Comparison of ENCODE assay signal across 14 mouse cellular contexts in genomic region chr9:30613715-30614114, GRCm38 (mm10).
DNase-seq lines count a peak whose midpoint lies in the region; ATAC-seq lines count a peak whose summit lies in the region.
"Had no signal": no experiment of that assay in that cellular context is flagged by ENCODE, and none has a peak within 500 bp of the region (broad histone marks: within the 10 kb centered on the region; RNA-seq: fewer than 3 reads in every experiment).

No protein-coding gene starts in this region.

- WGBS in heart, embryonic 12.5 days, result 61% methylated on average over 6 of the region's 6 CpGs
- WGBS in lung, embryonic 16.5 days, result 48% methylated on average over 6 of the region's 6 CpGs
- 57% methylated on average over 6 of the region's 6 CpGs for WGBS in heart, embryonic 16.5 days

- H3K4me1 ChIP-seq in heart, embryonic 12.5 days (replicated peaks), result peaks cover 4% of the 10 kb centered on the region; the same call in 1 of the 2 replicates
- H3K4me1 ChIP-seq in lung, embryonic 16.5 days (replicated peaks; ENCODE audit: control insufficient read depth, insufficient read depth, low read length), result peaks cover 5% of the 10 kb centered on the region
- H3K4me1 ChIP-seq in heart, embryonic 16.5 days (ENCODE audit: control insufficient read depth, insufficient read depth, low read length), result no peaks in the 10 kb centered on the region
- H3K4me1 ChIP-seq: liver, embryonic 13.5 days had no signal

- no peak overlapping the region for H3K27ac ChIP-seq in heart, embryonic 12.5 days (ENCODE audit: poor library complexity, severe bottlenecking)
- peak overlapping the region; percentile 33; the same call in 1 of the 2 replicates for H3K27ac ChIP-seq in lung, embryonic 16.5 days (ENCODE audit: low read length)
- H3K27ac ChIP-seq in heart, embryonic 16.5 days (ENCODE audit: low read length), result no peak overlapping the region
- H3K27ac ChIP-seq: hindbrain, embryonic 13.5 days; left cerebral cortex, adult 2 months; liver, embryonic 13.5 days; stomach, embryonic 15.5 days had no signal

- DNase-seq in heart, adult 18-20 months, result peak; percentile 45 to 60
- no peak for DNase-seq in lung, adult 18-20 months
- DNase-seq in kidney, postnatal 36 days, result peak; percentile 8 to 24
- no peak for DNase-seq in cerebellum, adult 11-12 months
- DNase-seq in frontal cortex, postnatal 10 days (ENCODE audit: low spot score in 2 of 2), result no peak
- DNase-seq: adrenal gland, adult 8-10 months; liver, embryonic 13.5 days; right cerebral cortex, adult 18-20 months had no signal

- H3K4me3 ChIP-seq in heart, embryonic 12.5 days, result no peak overlapping the region
- H3K4me3 ChIP-seq in lung, embryonic 16.5 days (ENCODE audit: low read length), result no peak overlapping the region
- no peak overlapping the region for H3K4me3 ChIP-seq in heart, embryonic 16.5 days (ENCODE audit: low read length)
- H3K4me3 ChIP-seq: hindbrain, embryonic 13.5 days; left cerebral cortex, adult 2 months; liver, embryonic 13.5 days; stomach, embryonic 15.5 days had no signal

- no peak overlapping the region for H3K9ac ChIP-seq in heart, embryonic 12.5 days
- no peak overlapping the region for H3K9ac ChIP-seq in lung, embryonic 16.5 days (ENCODE audit: low read length)
- no peak overlapping the region for H3K9ac ChIP-seq in heart, embryonic 16.5 days (ENCODE audit: low read length)
- H3K9ac ChIP-seq: hindbrain, embryonic 13.5 days; liver, embryonic 13.5 days; stomach, embryonic 15.5 days had no signal

- no peak overlapping the region for H3K4me2 ChIP-seq in heart, embryonic 12.5 days
- no peak overlapping the region for H3K4me2 ChIP-seq in lung, embryonic 16.5 days (ENCODE audit: low read depth, low read length)
- H3K4me2 ChIP-seq in heart, embryonic 16.5 days (ENCODE audit: low read depth, low read length), result no peak overlapping the region
- H3K4me2 ChIP-seq: hindbrain, embryonic 13.5 days; liver, embryonic 13.5 days; stomach, embryonic 15.5 days had no signal

- H3K27me3 ChIP-seq in heart, embryonic 12.5 days (replicated peaks), result no peaks in the 10 kb centered on the region
- H3K27me3 ChIP-seq in lung, embryonic 16.5 days (ENCODE audit: control insufficient read depth, insufficient read depth, low read depth, low read length), result no peaks in the 10 kb centered on the region
- H3K27me3 ChIP-seq in heart, embryonic 16.5 days (ENCODE audit: control insufficient read depth, insufficient read depth, low read length), result no peaks in the 10 kb centered on the region
- H3K27me3 ChIP-seq: hindbrain, embryonic 13.5 days; liver, embryonic 13.5 days; stomach, embryonic 15.5 days had no signal

- H3K36me3 ChIP-seq in heart, embryonic 12.5 days, result no peaks in the 10 kb centered on the region
- no peaks in the 10 kb centered on the region for H3K36me3 ChIP-seq in lung, embryonic 16.5 days (ENCODE audit: control insufficient read depth, insufficient read depth, low read length)
- no peaks in the 10 kb centered on the region for H3K36me3 ChIP-seq in heart, embryonic 16.5 days (ENCODE audit: control insufficient read depth, insufficient read depth)
- H3K36me3 ChIP-seq: hindbrain, embryonic 13.5 days; liver, embryonic 13.5 days; stomach, embryonic 15.5 days had no signal

- H3K9me3 ChIP-seq in heart, embryonic 12.5 days (replicated peaks), result no peaks in the 10 kb centered on the region
- no peaks in the 10 kb centered on the region for H3K9me3 ChIP-seq in lung, embryonic 16.5 days (ENCODE audit: control insufficient read depth, low read length)
- H3K9me3 ChIP-seq in heart, embryonic 16.5 days (replicated peaks; ENCODE audit: control insufficient read depth, low read length), result no peaks in the 10 kb centered on the region
- H3K9me3 ChIP-seq: hindbrain, embryonic 13.5 days; liver, embryonic 13.5 days; stomach, embryonic 15.5 days had no signal

- ATAC-seq in heart, embryonic 12.5 days (ENCODE audit: insufficient number of reproducible peaks, low FRiP score), result no peak
- ATAC-seq in lung, embryonic 16.5 days (ENCODE audit: low read depth), result peak; percentile 67
- peak; percentile 49 for ATAC-seq in heart, embryonic 16.5 days (replicated peaks; ENCODE audit: extremely low read depth, insufficient read depth, low FRiP score)

Comparison
In these comparisons a context has a peak if more than half of its experiments do, and no peak if none do; other contexts are left out.
1. DNase-seq: peak in heart, adult 18-20 months (2 of 2) and kidney, postnatal 36 days (2 of 2); none in lung, adult 18-20 months (0 of 2), cerebellum, adult 11-12 months (single experiment) and frontal cortex, postnatal 10 days (0 of 2).